Mouse (Mus musculus) testis, postnatal 14 days (tissue): ENCODE results near the gene Tsen2.

Experiments
- DNase-seq: peaks from one replicate; pipeline ENCODE4 v3.0.0; 2021; ENCODE audit warnings: low spot score

Tsen2 gene

DNA sequence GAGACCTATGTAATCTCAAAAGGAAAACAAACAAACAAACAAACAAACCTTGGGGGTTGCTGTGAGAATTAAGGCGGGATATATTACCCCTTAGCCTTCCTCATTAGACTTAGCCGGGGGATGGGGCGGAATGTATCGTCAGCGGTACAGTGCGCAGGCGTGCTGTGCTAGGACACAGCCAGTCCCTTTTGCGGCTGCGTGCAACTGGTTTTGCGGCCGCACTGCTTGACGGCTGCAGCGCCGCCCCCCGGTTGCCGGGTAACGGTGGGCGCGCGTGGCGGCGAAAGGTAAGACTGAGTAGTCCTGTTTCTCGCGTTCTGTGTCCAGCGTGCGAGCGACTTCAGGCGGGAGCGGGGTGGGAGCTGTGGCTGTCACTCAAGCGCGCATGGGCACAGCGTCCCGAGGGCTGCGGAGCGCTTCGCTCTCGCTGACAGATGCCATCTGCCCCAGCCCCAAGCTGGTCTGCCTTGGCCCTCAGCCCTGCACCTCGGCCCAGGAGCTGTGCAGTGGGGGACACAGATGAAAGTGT lies at the start of gene Tsen2:
TSS of gene Tsen2 (plus strand) at position 223 of the 529 bp plus-strand sequence.
- DNase-seq, result peak; percentile 96

DNA sequence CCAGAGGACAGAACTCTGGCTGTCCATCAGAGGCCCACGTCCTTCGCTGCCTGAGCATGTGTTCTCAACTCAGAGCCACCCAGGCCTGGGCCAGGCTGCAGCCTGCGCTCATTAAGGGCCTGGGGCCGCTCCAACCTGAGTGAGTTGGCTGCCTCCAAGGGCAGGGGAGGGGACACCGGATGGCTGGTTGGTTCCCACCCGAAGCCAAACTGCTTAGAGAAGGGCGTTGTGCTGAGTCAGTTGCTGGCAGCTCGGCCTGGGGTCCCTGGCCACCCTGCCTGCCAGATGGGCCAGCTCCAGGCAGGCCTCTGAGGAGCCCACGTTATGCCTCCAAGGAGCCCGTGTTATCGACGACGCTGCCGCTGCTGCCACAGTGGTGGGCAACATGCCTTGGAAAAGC lies 44.9 kb upstream of the Tsen2 start:
- peak; percentile 54 for DNase-seq

DNA sequence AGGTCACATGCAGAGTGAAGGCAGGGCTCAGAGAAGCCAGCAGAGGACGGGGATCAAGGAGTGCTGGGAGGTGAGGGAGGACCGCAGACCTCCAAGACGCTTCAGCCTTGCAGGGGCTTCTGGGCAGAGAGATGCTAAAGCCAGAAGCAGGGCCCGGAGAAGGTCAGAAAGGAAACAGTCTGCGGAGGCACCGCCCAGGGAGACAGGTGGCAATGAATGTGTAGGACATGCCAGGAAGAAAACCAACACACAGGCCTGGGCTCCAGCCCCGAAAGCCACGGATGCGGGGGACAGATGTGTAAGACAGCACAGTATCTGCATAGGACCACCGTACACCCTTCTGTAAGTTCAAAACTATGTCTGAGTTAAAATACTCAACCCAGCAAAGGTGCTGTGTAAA lies 44.2 kb upstream of the Tsen2 start:
- no peak for DNase-seq

DNA sequence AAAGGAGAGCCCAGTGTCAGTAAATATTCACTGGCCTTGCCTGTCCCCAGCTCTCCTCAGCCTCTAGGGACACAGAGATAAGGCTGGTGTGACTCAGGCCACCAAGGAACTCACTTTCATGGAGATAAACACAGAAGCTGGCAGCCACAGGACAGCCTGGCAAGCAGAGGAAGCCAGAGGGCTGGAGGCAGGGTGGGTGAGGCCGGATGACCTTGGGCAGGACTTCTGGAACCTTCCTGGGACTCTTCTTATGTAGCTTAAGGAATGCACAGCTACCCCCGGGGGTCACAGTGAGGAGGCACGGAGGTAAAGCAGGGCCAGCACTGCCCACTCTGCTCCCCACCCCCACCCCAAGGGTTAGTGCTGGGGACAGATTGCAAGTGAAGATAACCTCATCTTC lies 43.3 kb upstream of the Tsen2 start:
- peak; percentile 61 for DNase-seq

DNA sequence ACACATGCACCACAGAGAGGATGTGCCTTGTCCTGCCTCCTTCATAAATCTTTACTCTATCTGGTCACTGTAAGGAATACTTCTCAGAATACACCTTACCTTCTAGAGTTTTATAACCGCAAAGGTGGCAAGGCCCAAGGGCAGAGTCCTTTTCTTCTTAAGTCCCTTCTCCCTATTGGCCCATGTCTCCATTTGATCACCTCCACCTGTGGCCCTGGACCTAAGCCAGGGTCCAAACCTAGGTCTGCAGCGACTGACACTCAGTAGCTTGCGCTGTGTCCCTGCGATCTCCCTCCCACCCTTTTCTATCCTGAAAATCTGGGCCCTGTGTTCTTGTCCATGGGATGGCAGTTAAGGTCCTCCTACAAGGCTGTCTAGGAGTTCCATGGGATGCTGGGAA lies 41.4 kb upstream of the Tsen2 start:
- DNase-seq, result no peak

- no peak for DNase-seq
Observed at GRCm38 (mm10) chr6:115503549-115504159, 40.8 kb upstream of the Tsen2 start.

DNA sequence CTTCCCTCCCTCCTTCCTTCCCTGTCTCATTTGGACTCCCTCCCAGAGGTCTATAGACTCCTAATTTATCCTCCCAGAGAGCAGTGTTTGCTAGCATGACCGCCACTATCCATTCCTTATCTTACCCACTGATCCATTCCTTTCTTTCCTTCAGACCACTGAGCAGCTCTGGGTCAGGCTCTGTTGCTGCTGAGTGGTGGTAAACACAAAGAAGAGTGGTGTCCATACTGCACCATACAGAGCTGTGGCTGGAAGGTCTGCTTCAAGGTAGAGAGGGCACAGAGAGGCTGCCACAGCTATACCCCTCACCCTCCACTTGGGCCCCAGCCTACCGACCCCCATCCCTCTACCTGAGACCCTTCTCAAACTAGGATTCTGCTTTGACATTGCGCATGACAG lies 40.3 kb upstream of the Tsen2 start:
- no peak for DNase-seq

GRCm38 (mm10) chr6:115504915-115505314 lies 39.5 kb upstream of the Tsen2 start:
- no peak for DNase-seq

DNA sequence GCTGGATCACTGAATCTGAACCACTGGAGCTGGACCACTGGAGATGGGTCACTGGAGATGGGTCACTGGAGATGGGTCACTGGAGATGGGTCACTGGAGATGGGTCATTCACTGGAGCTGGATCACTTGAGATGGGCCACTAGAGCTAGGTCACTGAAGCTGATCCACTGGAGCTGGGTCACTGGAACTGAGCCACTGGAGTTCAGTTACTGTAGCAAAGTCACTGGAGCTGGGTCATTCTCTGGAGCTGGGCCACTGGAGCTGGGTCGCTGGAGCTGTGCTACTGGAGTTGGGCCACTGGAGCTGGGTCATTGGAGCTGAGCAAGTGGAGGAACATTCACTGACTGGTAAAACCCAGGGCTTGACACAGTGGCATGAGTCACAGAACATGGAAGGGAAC lies 38.0 kb upstream of the Tsen2 start:
- DNase-seq, result no peak

- no peak for DNase-seq
Observed at GRCm38 (mm10) chr6:115511447-115511846, 33.0 kb upstream of the Tsen2 start.

DNA sequence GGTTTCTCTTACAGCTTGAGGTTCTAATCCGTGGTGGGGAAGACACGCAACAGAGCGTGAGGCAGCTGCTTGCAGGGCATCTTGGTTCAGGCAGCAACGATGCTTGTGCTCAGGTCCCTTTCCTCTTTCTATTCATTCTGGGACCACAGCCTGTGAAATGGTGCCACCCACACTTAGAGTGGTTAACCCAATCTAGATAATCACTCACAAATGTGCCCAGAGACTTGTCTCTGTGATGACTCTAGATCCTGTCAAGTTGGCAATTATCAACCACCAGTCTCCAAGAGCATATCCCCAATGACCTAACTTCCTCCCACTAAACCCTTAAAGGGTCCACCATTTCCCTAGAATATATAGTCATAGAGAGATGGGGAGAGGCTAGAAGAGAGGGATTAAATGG lies 31.3 kb upstream of the Tsen2 start:
- DNase-seq, result no peak

GRCm38 (mm10) chr6:115517904-115518303 lies 26.6 kb upstream of the Tsen2 start:
- no peak for DNase-seq

- DNase-seq, result no peak
Observed at GRCm38 (mm10) chr6:115518352-115518751, 26.1 kb upstream of the Tsen2 start.

DNA sequence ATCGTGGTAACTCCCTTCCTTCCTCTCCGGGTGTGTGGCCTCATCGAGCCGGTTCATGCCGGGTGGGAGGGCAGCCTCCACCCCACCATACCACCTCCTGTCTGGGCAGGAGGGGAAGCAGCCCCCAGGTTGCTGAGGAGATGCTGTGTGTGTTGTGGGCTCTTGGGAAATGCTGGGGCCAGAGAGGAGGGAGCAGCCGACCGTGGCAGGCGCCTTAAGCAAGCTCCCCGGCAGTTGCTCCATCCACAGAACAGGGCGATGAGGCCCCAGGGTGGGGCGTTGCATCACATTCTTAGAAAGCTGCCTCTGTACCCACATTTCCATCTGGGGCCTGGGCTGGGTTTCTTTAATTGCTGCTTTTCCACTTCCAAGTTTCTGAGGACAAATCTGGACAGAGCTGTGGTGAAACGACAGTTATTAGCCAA lies 25.2 kb upstream of the Tsen2 start:
- DNase-seq, result no peak

DNA sequence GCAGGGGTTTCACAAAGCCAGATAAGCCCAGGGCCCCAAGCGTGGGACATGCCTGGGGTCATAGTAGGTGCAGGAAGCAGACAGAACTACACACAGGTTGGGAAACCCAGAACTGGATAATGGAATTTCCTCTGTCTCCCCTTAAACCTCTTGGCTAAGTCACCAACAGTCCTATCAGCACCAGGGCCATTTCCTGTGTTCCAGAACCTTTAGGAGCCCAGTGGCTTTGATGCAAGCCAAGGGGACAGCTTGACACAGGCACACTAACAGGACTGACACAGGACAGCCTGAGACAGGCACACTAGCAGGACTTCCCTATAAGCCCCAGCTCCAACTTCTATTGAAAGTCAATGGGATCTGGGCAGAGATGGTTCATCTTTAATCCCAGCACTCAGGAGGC lies 22.5 kb upstream of the Tsen2 start:
- DNase-seq, result no peak

DNA sequence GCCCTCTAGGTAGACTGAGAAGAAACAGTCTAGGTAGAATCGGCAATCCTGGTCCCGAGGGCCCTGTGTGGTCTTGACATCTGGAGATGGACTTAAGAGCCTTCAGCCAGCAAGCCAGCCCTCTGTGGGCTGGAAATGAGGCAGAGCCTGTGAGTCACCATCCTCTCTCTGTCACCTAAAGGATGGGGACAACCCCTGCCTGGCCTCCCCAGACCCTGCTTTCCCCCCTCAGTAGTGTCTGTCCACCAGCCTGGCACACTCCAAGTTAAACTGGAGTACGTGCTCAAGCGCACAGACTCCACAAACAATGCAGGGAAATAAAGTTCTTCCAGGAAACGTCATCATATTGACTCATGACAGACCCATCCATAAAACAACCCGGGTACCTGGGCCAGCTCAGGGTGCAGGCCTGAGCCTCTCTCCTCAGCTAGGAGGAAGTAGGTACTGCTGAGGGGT lies 21.7 kb upstream of the Tsen2 start:
- no peak for DNase-seq

GRCm38 (mm10) chr6:115523201-115523600 lies 21.3 kb upstream of the Tsen2 start:
- no peak for DNase-seq

- DNase-seq, result no peak
Observed at GRCm38 (mm10) chr6:115524449-115524990, 19.9 kb upstream of the Tsen2 start.

DNA sequence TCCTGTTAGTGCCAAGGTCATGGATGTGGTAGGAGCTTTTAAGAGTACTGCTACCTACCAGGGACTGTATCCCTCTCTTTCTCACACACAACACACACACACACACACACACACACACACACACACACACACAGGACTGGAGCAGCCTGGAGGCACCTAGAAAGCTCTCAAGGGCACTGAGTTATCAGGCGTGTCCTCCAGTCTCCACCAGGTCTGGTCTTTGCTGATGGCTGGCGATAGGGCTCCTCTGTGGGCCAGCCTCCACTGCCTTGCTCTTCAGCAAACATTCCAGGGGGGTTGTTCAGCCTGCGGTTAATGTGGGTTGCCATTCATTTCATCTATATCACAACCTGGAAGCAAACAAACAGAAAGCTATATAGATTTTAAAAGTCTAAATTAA lies 17.0 kb upstream of the Tsen2 start:
- DNase-seq, result no peak

GRCm38 (mm10) chr6:115528372-115528771 lies 16.1 kb upstream of the Tsen2 start:
- no peak for DNase-seq

- no peak for DNase-seq
Observed at GRCm38 (mm10) chr6:115534617-115535016, 9.8 kb upstream of the Tsen2 start.

DNA sequence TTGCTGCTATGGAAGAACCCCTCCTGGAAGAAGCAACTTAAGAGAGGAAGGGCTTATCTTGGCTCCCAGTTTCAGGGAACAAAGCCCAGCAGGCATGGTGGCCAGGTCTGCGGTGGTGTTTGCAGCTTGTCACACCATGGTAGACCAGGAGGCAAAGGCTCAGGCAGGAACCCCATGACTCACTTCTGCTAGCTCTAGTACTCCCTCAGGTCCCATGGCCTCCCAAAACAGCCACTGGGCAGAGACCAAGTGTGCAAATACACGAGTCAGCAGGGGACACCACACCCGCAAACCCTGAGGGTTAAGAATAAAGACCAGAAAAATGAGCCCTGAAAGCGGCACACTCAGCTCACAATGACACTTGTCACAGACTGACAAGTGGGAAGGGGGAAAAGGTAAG lies 8.3 kb upstream of the Tsen2 start:
- DNase-seq, result no peak

- peak; percentile 77 for DNase-seq
Observed at GRCm38 (mm10) chr6:115538645-115539429, 5.6 kb upstream of the Tsen2 start.
